Mouse (Mus musculus): ENCODE measurements around the gene 6330403K07Rik.

Gene 6330403K07Rik

DNA sequence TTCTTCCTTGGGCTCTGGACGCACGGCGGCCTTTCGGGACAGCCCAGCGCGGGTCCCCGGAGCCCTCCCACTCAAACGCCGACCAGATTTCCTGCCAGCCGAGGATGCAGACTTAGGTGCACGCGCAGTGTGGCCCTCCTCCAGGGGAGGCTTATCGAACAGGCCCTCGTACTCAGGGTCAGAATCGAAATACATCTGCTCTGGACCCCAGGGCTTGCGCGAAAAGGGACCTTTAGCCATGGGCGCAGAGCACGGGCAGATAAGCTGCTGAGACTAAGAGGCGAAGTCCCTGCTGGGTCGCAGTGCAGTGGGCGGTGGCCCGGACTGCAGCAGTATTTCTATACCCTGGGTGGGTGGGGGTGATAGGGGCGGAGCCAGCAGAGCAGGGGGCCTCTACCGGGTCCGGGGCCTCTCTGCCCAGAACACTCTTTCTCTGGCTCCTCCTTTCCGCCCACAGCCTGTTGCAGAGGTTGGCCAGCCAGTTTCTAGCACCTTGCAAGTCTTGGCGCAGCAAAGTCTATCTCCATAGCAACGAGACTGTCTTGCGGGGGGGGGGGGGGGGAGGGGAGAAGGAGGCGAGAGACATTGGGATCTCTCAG lies at the start of gene 6330403K07Rik:
Gene 6330403K07Rik (minus strand): TSS at position 351 of the 599 bp plus-strand sequence.
- in situ Hi-C loops (cut with MboI): no loop called here

DNA sequence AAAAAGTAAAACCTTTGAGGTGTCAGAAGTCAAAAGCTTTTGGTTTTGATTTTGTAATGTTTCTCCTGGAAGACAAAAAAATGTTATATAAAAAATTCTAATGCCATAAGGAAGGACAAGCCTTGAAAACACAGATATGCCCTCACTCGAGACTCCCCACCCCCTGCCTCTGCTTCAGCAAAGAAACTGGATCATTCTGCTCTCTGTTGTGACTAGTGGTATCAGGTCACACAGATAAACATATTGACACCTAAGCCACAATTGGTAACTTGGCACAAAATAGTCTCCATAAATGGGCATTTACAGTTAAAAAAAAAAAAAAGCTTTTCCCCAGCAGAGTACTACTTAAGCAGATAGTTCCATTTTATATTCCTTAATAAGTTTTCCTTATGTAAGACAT lies 43.0 kb upstream of the 6330403K07Rik start:
- in situ Hi-C loops (cut with MboI): no loop called here

DNA sequence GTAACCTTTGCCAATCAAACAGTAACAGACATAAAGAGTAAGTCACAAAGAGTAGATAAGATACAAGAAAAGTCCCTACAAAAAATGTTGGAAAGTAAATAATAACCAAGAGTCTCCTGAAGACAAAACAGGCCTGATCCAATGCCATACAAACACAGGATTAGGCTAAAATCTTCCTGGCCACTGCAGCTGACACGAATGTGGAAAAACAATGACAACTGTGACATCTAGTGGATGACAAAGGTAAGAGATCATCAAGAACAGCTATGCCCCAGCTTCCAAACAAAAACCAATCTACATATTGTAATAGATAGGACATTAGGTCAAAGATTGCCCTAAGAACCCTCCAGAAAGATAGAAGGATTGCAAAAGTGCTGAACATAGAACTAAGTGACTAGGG lies 19.2 kb upstream of the 6330403K07Rik start:
- in situ Hi-C loops (cut with MboI): no loop called here

DNA sequence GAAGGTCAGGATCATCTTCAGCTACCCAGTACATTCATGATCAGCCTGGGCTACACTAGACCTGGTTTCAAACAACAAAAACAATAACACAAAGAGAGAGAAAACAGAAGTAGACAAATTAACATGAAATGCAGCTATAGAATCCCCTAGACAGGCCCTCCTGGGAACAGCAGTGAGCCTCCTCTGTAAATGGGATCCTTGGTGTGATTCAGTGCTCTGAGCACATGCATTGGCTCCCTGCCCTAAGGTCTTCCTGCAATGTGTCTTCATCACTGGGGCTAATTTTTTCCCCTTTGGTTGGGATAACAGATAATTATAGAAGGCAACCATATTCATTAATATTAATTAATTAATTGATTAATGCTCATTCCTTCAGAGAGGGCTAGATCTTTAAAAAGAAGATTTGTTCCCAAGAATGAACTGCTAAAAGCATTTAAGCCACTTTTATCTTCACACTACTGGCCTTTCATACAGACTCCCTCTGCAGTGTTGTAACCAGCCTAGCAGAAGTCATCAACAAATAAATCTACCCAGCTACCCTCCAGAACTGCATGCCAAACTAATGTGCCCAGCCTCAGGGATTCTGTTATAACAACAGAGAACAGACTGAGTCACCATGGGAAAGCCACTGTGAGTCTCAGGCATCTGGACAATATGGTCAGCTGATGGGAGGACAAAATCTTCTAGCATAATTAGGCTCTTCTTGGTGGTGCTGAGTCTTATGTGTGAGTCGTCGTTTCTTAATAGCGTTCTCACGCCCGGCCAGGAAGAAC lies 6.4 kb upstream of the 6330403K07Rik start:
- in situ Hi-C loops (cut with MboI): no loop called here

DNA sequence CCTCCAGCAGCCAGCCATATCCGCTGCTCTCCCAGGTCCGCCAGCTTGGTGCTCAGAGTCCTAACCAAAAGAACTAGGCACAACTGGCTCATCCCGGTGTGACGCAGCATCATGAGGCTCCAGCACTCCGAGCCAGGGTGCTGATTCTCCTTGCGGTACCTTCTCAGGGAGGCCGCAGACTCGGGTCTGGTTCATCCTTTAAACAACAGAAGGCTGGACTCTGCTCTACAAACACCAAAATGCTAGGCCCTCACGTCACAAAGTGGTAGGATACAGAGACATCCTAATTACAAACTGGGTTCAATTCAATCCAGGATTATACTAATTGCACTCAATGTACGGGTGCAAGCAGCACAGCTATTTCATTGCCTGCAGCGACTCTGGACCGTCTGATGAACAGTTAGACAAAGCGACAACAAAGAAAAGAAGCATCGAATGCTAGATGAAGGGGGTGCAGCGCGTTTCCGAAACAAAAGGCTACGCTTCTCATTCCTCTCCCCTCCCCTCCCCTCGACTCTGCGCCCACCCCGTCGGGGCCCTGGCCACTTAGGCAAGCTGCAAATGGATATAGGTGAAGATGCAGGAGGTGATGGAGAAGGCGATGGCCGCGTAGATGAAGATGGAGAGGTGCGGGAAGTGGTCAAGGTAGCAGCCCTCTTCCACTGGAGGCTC lies 686 bp downstream of the 6330403K07Rik start:
- in situ Hi-C loops (cut with MboI): no loop called here

DNA sequence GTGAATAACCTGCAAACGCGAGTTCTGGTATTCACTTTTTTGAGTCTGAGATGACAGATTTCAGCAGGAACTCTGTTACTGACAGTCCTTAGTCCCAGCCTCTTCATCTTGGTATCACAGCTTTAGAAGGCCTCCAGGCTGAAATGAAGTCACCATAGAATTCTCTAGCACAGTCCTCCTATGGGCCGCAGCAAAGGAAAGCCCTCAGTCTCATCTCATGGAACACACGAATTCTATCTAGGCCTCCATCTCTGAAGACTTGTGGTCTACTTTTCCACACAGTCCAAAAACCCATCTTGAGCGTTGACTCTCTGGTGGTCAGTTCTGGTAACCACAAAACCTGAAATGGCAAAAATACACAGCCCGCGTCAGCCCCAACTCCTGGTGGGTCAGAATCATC lies 1.2 kb downstream of the 6330403K07Rik start:
- in situ Hi-C loops (cut with MboI): no loop called here

DNA sequence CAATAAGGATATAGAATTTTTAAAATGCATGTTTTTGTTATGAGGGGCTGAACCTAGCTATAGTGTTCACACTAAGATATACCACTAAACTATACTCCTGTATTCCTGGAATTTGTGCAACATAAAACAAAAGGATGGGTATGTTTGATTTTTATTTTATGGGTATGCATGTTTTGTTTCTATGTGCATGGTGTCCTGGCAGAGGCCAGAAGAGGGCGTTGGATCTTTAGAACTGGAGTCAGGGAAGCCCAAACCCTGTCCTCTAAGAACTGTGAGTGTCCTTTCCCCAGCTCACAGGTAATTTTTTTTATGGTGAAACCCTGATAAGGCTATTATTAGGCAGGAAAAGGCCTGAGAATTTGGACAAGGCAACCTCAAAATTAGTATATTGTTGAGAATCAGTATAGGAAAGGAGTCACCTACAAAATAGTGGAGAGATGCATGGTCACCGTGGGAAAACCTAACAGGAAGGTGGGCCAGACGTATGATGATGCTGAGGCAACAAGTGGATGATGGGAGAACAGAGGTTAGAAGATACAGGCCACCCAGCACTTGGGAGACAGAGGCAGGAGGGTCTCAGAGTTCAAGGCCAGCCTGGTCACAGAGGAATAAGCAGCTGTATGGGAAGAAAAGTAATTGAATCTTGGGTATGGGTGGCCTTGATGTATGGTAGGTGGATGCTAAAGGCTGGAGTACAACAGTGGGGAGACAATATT lies 3.8 kb downstream of the 6330403K07Rik start:
- in situ Hi-C loops (cut with MboI): no loop called here

DNA sequence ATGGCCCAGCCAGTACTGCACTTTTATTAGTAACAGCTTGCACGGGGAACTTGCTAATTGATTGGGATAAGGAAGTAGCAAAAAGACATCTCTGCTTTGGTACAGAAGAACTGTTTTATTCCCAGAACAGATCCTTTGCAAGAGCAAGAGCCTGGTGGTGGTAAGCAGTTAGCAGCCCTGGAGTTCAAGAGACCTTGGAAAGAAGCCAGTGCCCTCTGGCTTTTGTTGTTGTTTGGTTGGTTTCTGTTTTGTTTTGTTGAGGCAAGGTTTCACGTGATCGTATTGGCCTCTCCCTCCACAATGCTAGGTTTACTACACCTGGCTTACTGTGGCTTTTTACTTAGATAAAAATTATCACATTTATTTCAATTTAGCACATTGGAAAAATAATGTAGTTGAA lies 5.0 kb downstream of the 6330403K07Rik start:
- in situ Hi-C loops (cut with MboI): no loop called here

DNA sequence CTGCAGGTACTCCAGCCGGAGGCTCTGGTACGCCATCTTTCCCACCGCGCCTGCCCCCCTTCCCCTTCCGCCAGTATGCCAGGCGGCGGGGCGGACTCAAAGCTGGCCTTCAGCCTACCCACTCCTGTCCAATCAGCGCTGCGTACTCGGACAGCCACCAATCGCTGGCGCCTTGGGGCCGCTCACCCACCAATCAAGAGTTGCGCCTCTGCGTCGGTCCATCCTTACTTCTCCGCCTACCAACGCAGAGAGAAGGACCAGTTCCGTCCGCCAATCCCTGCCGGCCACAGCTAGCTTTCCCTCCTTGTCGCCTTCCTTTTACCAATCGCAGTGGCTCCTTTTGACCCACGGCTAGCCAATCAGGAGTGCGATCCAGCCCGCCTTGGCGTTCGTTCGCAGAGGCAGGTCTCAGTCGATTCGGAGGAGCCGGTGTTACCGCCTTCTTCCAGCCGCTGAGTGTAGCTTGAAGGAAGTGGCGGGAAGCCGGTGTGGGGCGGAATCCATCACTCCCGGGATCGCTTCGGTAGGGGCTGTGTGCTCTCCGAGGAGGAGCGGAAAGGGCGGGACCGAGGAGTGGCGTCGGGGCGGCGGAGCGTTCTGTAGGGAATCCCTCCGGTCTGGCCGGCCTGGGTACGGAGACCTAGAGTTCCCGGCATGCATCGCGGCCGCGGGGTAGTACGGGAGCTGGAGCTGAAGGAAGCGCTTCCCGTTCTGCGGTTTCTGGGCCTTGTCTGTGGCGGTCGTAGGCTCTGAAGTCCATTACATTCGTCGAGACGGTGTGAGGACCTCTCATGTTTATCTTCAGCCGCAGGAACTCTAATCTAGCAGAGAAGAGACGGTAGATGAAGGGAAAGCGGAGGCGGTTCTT lies 13.9 kb downstream of the 6330403K07Rik start, which contains the start of the genes Mis12 and Derl2:
Gene Mis12 (plus strand): TSS at position 411 of the 868 bp plus-strand sequence.
Gene Derl2 (minus strand): TSS at position 641 of the 868 bp plus-strand sequence.
- in situ Hi-C loops (cut with MboI): no loop called here

DNA sequence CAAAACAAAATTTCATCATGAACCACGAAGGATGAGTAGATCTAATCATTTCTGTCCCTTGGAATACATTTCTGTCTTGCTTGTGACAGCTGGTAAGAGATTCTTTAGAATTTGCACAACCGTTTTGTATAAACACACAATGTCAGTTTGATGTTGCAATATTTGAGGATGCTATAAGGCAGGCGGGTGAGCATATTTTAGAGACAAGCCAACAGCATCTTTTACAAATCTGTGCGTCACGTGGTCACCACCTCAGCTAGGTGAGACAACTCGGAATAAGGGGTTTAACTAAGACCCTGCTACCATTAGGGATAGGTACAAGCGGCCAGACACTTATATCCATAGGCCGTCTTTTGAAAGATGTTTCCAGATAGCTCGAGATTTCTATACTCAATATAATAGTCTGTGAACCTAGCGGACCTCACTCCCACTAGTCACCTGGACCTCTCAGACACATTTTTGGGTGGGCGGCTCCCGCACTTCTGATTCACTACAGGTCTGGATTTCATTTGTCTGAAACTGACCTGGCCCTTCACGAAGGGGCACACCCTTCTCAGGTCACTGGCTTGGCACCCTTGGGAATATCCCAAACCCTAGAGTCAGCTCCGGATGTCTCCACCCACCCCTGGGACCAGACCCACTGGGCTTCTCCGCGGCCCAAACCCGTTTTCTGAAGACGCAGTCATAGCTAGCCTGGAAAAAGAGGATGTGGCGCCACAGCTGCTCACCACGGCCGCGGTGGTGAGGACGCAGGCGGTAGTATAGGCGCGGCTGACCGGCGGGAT lies 14.7 kb downstream of the 6330403K07Rik start:
- in situ Hi-C loops (cut with MboI): no loop called here

DNA sequence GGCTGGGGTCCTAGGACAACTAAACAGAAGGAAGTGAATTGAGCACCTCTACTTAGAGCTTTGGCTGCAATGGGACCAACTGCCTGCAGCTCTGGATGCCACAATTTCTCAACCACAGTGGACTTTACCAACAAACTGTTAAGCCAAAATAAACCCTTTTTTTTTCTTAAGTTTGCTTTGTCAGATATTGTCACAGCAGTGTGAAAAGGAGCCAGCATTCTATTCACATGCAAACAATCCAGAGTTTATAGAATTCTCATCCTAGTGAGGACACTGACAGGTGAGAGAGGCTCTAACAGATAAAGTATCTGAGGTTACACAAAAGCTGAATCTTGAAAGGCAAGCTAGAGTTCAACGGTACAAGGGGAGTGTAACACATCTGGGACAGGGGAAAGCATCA lies 16.3 kb downstream of the 6330403K07Rik start:
- in situ Hi-C loops (cut with MboI): no loop called here

DNA sequence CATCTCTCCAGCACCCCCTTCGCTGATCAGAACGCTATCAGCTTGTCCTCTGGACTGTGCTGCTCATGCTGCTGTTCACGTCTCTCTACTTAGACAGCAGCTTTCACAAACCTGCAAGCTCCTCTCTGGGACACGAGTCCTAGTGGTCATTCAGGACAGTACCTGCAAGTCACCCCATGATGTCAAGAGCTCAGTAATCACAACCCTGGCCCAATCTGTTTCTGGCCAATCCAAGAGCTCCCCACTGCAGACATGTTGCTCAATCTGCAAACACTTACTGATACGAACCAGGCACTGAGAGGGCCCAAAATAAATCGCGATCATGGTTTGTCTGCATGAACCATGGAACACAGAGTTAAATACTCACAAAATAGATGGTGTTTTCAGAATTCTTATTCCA lies 20.6 kb downstream of the 6330403K07Rik start:
- in situ Hi-C loops (cut with MboI): no loop called here

DNA sequence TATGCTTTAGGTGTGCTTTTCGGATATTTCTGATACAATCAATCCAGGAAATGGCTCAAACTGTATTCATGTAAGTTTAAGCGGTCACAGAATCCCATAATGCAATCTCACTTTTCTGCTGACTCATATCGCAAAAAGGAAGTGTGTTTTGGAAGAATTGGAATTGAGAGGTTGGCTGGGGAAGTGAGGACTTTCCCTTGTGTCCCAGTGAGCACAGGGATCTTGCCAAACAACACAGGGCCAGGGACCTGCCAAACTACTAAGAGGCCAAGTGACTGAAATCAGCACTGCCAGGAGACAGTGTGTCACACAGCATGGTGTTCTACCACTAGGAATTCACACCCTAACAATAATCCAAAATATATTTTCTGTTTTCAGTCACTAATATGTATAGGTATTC lies 25.0 kb downstream of the 6330403K07Rik start:
- in situ Hi-C loops (cut with MboI): no loop called here

DNA sequence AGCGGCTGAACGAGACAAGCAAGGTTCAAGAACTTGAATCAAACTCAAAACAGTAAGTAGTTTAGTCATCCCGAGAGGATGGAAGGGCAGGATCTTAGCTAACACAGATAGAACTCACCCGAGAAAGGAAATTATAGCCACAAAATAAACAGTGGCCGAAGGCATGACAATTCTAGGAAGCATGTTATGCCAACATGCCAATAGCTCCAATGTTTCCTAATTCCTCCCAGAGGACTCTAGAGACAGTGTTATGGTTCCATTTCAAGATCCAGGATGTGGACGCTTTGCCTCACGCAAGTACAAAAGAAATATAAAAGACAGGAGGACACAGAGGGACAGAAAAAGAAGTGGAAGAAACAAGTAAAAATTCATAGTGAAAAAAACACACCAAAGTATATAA lies 25.5 kb downstream of the 6330403K07Rik start:
- in situ Hi-C loops (cut with MboI): no loop called here

DNA sequence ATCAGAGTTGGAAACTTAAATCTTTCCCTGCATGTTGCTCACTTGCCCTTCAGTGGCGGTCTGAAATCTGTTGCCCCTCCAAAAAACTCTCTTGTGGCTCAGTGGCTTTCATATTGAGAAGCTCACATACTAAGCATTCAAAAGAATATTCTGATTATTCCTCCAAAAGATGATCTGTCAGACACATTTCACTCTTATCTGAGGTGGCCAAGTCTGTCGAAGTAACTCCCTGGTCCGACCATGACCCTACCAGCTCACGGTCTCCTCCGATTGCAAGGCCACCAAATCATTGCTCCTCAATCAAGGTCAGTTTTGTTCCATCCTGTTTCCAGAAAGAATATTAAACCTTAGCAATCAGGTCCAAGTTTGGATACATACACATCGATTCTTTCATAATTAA lies 26.3 kb downstream of the 6330403K07Rik start:
- in situ Hi-C loops (cut with MboI): no loop called here

DNA sequence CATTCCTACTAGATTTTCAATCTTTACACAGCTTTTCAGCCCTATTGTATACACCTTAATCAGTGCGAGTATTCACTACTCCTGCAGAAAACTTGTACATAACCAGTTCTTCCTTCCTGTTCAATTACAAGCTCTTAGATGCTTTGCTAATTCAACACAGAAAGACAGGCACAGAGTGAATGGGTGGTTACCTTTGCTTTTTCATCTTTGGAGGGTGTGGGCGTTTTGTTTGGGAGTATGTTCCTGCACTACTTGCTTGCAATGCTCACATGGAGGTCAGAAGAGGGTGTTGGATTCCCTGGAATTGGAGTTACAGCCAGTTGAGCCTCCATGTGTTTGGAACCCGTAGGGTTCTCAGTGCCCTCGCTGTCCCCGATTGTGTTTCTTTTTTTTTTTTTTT lies 28.3 kb downstream of the 6330403K07Rik start:
- in situ Hi-C loops (cut with MboI): no loop called here

DNA sequence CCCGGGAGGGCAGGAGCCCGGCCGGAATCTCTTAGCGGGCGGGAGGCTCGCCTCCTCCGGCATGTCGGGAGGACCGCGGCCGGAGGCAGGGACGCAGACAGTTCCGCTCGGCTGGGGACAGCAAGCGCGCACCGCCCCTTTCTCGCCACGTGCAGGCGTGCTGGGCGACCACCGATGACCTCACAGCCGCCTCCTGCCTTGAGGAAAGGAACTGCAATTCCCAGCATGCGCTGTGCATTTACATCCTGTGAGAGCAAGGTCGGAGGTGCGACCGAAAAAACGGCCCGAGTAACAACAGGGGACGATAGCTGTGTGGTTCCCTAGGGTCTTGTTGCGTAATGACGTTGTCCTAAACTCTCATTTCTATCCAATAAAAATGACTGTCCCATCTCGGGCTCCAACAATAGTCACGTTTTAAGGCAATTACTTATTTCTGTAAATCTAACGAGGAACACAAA lies 29.0 kb downstream of the 6330403K07Rik start, which contains the start of gene Dhx33:
Gene Dhx33 (minus strand): TSS at position 122 of the 458 bp plus-strand sequence.
- in situ Hi-C loops (cut with MboI): no loop called here

DNA sequence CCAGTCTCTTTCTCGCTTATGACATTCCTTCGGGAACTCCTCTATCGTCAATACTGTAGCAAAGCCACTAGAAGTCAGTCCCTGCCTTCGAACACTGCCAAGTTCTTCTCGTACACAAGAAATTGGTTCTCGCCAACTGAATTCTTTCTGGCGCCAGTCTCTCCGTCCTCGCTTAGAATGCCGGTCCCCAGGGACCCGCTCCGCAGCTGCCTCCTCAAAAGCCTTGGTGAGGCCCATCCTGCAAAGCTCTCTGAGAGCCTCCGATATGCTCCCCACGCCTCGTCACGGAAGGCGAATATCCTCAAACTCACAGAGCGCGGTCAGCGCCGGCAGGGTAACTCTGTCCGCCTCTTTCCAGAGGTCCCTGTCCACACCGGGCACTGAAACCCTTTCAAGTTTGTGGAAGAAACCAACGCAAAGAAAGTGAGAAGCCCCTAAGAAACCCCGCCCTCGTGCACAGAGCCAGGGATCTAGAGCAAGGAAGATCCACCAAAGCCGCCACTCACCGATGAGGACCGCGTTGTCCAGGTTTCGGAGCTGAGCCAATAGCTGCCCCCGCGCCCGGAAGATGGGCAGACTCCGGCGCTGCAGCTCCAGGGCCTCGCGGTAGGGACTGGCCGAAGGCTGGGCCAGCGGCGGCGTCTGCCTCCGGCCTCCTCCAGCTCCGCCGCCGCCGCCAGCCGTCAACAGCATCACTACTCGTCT lies 29.6 kb downstream of the 6330403K07Rik start:
- in situ Hi-C loops (cut with MboI): no loop called here

DNA sequence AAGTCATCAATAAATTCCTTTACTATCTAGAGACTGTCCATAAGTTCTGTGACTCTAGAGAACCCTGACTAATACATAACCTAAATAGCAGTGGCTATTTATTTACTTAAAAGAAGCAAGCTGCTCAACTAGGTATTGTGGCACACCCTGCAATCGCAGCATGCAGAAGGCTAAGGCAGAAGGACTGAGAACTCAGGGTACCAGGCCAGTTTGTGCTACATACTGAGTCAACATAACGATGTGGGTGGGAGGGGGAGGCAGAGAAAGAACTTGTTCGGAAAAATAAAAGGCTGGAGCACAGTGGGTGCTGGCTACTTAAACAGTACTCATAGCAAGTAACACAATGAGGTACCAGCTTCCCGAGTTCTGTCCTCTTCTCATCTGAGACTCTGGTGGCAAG lies 32.1 kb downstream of the 6330403K07Rik start:
- in situ Hi-C loops (cut with MboI): no loop called here
